Mouse (Mus musculus): ENCODE results near the gene Cnst. TPM values are rescaled to one million over a fixed set of nuclear protein-coding genes. Genes with fewer than 3 reads are reported as not detected.

The Cnst gene
- polyA plus RNA-seq, 1 experiment from 2014 or later: 21.6 TPM

- no peaks in the 10 kb centered on the region for H3K27me3 ChIP-seq (replicated peaks; ENCODE audit: low read depth, poor library complexity, severe bottlenecking)
Observed at GRCm38 (mm10) chr1:179541502-179541901, 4.7 kb upstream of the Cnst start.

GRCm38 (mm10) chr1:179546551-179546917 lies 364 bp downstream of the Cnst start:
- no peak for DNase-seq (ENCODE audit: low spot score)
- Histone ChIP-seq H3K27ac (replicated peaks) (peak overlapping the region; percentile 85), H3K4me1 (peaks cover 24% of the 10 kb centered on the region), H3K4me3 (peak overlapping the region; percentile 73), H3K36me3 (replicated peaks) (peaks cover 1% of the 10 kb centered on the region), H3K27me3 (replicated peaks; ENCODE audit: low read depth, poor library complexity, severe bottlenecking) (no peaks in the 10 kb centered on the region), H3K9me3 (no peaks in the 10 kb centered on the region)
- 0% methylated on average over 44 of the region's 44 CpGs for WGBS

More at GRCm38 (mm10) chr1:179541502-179541901, 4.7 kb upstream of the Cnst start:
- no peaks in the 10 kb centered on the region for H3K9me3 ChIP-seq
- DNase-seq (ENCODE audit: low spot score): no peak
- no peak overlapping the region for H3K4me3 ChIP-seq
- peaks cover 33% of the 10 kb centered on the region for H3K36me3 ChIP-seq (replicated peaks)
- WGBS: 61% methylated on average over 3 of the region's 3 CpGs
- peaks cover 10% of the 10 kb centered on the region for H3K4me1 ChIP-seq
- H3K27ac ChIP-seq (replicated peaks): no peak overlapping the region

- Histone ChIP-seq H3K9me3 (no peaks in the 10 kb centered on the region), H3K36me3 (replicated peaks) (no peaks in the 10 kb centered on the region), H3K4me3 (peak overlapping the region; percentile 73), H3K27ac (replicated peaks) (peak overlapping the region; percentile 85), H3K4me1 (peaks cover 24% of the 10 kb centered on the region), H3K27me3 (replicated peaks; ENCODE audit: low read depth, poor library complexity, severe bottlenecking) (no peaks in the 10 kb centered on the region)
- 20% methylated on average over 5 of the region's 5 CpGs for WGBS
- no peak for DNase-seq (ENCODE audit: low spot score)
Observed at GRCm38 (mm10) chr1:179547176-179547575, 1.0 kb downstream of the Cnst start.

- Histone ChIP-seq H3K27ac (replicated peaks) (peak overlapping the region; percentile 48; the same call in 1 of the 2 replicates), H3K4me3 (peak overlapping the region; percentile 73; the same call in 1 of the 2 replicates), H3K4me1 (peaks cover 24% of the 10 kb centered on the region), H3K27me3 (replicated peaks; ENCODE audit: low read depth, poor library complexity, severe bottlenecking) (no peaks in the 10 kb centered on the region), H3K36me3 (replicated peaks) (no peaks in the 10 kb centered on the region), H3K9me3 (no peaks in the 10 kb centered on the region)
- 69% methylated on average over 11 of the region's 11 CpGs for WGBS
- no peak for DNase-seq (ENCODE audit: low spot score)
Observed at GRCm38 (mm10) chr1:179548220-179548619, 2.0 kb downstream of the Cnst start.

GRCm38 (mm10) chr1:179548996-179549752 lies 3.0 kb downstream of the Cnst start:
- no peaks in the 10 kb centered on the region for H3K9me3 ChIP-seq
- no peaks in the 10 kb centered on the region for H3K27me3 ChIP-seq (replicated peaks; ENCODE audit: low read depth, poor library complexity, severe bottlenecking)
- H3K36me3 ChIP-seq (replicated peaks): no peaks in the 10 kb centered on the region
- 93% methylated on average over 5 of the region's 5 CpGs for WGBS
- peaks cover 24% of the 10 kb centered on the region for H3K4me1 ChIP-seq
- H3K27ac ChIP-seq (replicated peaks): no peak overlapping the region
- DNase-seq (ENCODE audit: low spot score): no peak
- H3K4me3 ChIP-seq: no peak overlapping the region

- H3K36me3 ChIP-seq (replicated peaks): no peaks in the 10 kb centered on the region
- H3K9me3 ChIP-seq: no peaks in the 10 kb centered on the region
- no peaks in the 10 kb centered on the region for H3K27me3 ChIP-seq (replicated peaks; ENCODE audit: low read depth, poor library complexity, severe bottlenecking)
- no peak overlapping the region for H3K4me3 ChIP-seq
- DNase-seq (ENCODE audit: low spot score): no peak
- WGBS: 89% methylated on average over 3 of the region's 3 CpGs
- H3K27ac ChIP-seq (replicated peaks): no peak overlapping the region
- H3K4me1 ChIP-seq: peaks cover 14% of the 10 kb centered on the region
Observed at GRCm38 (mm10) chr1:179551336-179551735, 5.2 kb downstream of the Cnst start.

- Histone ChIP-seq H3K4me1 (peaks cover 14% of the 10 kb centered on the region), H3K27ac (replicated peaks) (no peak overlapping the region), H3K4me3 (no peak overlapping the region), H3K27me3 (replicated peaks; ENCODE audit: low read depth, poor library complexity, severe bottlenecking) (no peaks in the 10 kb centered on the region), H3K36me3 (replicated peaks) (no peaks in the 10 kb centered on the region), H3K9me3 (no peaks in the 10 kb centered on the region)
- 88% methylated on average over 4 of the region's 4 CpGs for WGBS
- no peak for DNase-seq (ENCODE audit: low spot score)
Observed at GRCm38 (mm10) chr1:179551921-179552320, 5.8 kb downstream of the Cnst start.

- no peaks in the 10 kb centered on the region for H3K27me3 ChIP-seq (replicated peaks; ENCODE audit: low read depth, poor library complexity, severe bottlenecking)
- no peak overlapping the region for H3K4me3 ChIP-seq
- H3K36me3 ChIP-seq (replicated peaks): no peaks in the 10 kb centered on the region
- peaks cover 7% of the 10 kb centered on the region for H3K4me1 ChIP-seq
- no peak for DNase-seq (ENCODE audit: low spot score)
- H3K27ac ChIP-seq (replicated peaks): no peak overlapping the region
- WGBS: 39% methylated on average over 7 of the region's 7 CpGs
- H3K9me3 ChIP-seq: no peaks in the 10 kb centered on the region
Observed at GRCm38 (mm10) chr1:179552751-179553150, 6.6 kb downstream of the Cnst start.

- WGBS: 81% methylated on average over 5 of the region's 5 CpGs
- no peaks in the 10 kb centered on the region for H3K36me3 ChIP-seq (replicated peaks)
- peaks cover 1% of the 10 kb centered on the region for H3K4me1 ChIP-seq
- H3K27me3 ChIP-seq (replicated peaks; ENCODE audit: low read depth, poor library complexity, severe bottlenecking): no peaks in the 10 kb centered on the region
- no peak overlapping the region for H3K27ac ChIP-seq (replicated peaks)
- H3K9me3 ChIP-seq: no peaks in the 10 kb centered on the region
- no peak for DNase-seq (ENCODE audit: low spot score)
- H3K4me3 ChIP-seq: no peak overlapping the region
Observed at GRCm38 (mm10) chr1:179553197-179553948, 7.2 kb downstream of the Cnst start.

GRCm38 (mm10) chr1:179553949-179554347 lies 7.8 kb downstream of the Cnst start:
- Histone ChIP-seq H3K9me3 (no peaks in the 10 kb centered on the region), H3K27ac (replicated peaks) (no peak overlapping the region), H3K27me3 (replicated peaks; ENCODE audit: low read depth, poor library complexity, severe bottlenecking) (no peaks in the 10 kb centered on the region), H3K4me1 (no peaks in the 10 kb centered on the region; the same call in 1 of the 2 replicates), H3K36me3 (replicated peaks) (no peaks in the 10 kb centered on the region), H3K4me3 (no peak overlapping the region)
- no peak for DNase-seq (ENCODE audit: low spot score)
- WGBS: 84% methylated on average over 4 of the region's 4 CpGs

- no peaks in the 10 kb centered on the region for H3K9me3 ChIP-seq
- WGBS: 91% methylated on average over 3 of the region's 3 CpGs
- no peaks in the 10 kb centered on the region for H3K36me3 ChIP-seq (replicated peaks)
- peaks cover 5% of the 10 kb centered on the region for H3K4me1 ChIP-seq
- no peak for DNase-seq (ENCODE audit: low spot score)
- no peak overlapping the region for H3K27ac ChIP-seq (replicated peaks)
- no peaks in the 10 kb centered on the region for H3K27me3 ChIP-seq (replicated peaks; ENCODE audit: low read depth, poor library complexity, severe bottlenecking)
- no peak overlapping the region for H3K4me3 ChIP-seq
Observed at GRCm38 (mm10) chr1:179556921-179557320, 10.8 kb downstream of the Cnst start.

- Histone ChIP-seq H3K4me3 (no peak overlapping the region), H3K27me3 (replicated peaks; ENCODE audit: low read depth, poor library complexity, severe bottlenecking) (no peaks in the 10 kb centered on the region), H3K27ac (replicated peaks) (no peak overlapping the region), H3K4me1 (peaks cover 21% of the 10 kb centered on the region), H3K36me3 (replicated peaks) (no peaks in the 10 kb centered on the region), H3K9me3 (no peaks in the 10 kb centered on the region)
- whole genome bisulfite sequencing: 81% methylated on average over 11 of the region's 11 CpGs
- no peak for DNase-seq (ENCODE audit: low spot score)
Observed at GRCm38 (mm10) chr1:179559446-179560194, 13.4 kb downstream of the Cnst start.

All from embryonic facial prominence, embryonic 10.5 days (tissue).